Mouse (Mus musculus) thymus, adult 2 months (tissue): ENCODE measurements around the gene Bub3. TPM values are rescaled to one million over a fixed set of nuclear protein-coding genes. Genes with fewer than 3 reads are reported as not detected.
A peak's percentile ranks its signal among the peaks of the same experiment; 100 is the strongest.

Source experiments
- DNase-seq: peaks from one replicate; pipeline ENCODE4 v3.0.0; 2021
- H3K27ac ChIP-seq: fragments of 200-500 bp; 2 replicates; pipeline ENCODE4 v1.5.1; 2012; ENCODE audit warnings: low read length, control low read depth; ENCODE audit not compliant: control insufficient read depth, insufficient read depth
- H3K27me3 ChIP-seq: fragments of 200-500 bp; 2 replicates; pipeline ENCODE4 v1.6.1; 2012; ENCODE audit warnings: mild to moderate bottlenecking, low read length, moderate library complexity, mixed read lengths; ENCODE audit not compliant: control insufficient read depth, insufficient read depth
- H3K36me3 ChIP-seq: fragments of 200-500 bp; 2 replicates; pipeline ENCODE4 v1.6.1; 2012; ENCODE audit warnings: mild to moderate bottlenecking, low read length, moderate library complexity; ENCODE audit not compliant: control insufficient read depth, insufficient read depth
- H3K4me1 ChIP-seq: fragments of 200-500 bp; replicated peaks from 2 replicates; pipeline ENCODE4 v1.6.1; 2012; ENCODE audit warnings: low read length; ENCODE audit not compliant: control insufficient read depth, insufficient read depth
- H3K4me3 ChIP-seq: fragments of 200-500 bp; 2 replicates; pipeline ENCODE4 v1.5.1; 2012; ENCODE audit warnings: mild to moderate bottlenecking, low read length, control low read depth, moderate library complexity; ENCODE audit not compliant: control insufficient read depth, insufficient read depth
- CTCF ChIP-seq: fragments of 200-500 bp; IDR thresholded peaks from 2 replicates; pipeline ENCODE4 v1.5.1; 2012; ENCODE audit warnings: mild to moderate bottlenecking, control low read depth, low read length, moderate library complexity, borderline replicate concordance; ENCODE audit not compliant: control insufficient read depth, poor library complexity, insufficient read depth; ENCODE audit errors: extremely low read depth
- POLR2A ChIP-seq: fragments of 200-500 bp; IDR thresholded peaks from 2 replicates; pipeline ENCODE4 v1.6.1; 2012; ENCODE audit warnings: mild to moderate bottlenecking, low read length, control low read depth, moderate library complexity; ENCODE audit not compliant: control insufficient read depth, poor library complexity, insufficient read depth; ENCODE audit errors: extremely low read depth
- WGBS: fragments of 180-500 bp; shearing (Covaris S2); methylation state at CpG from one replicate; pipeline ENCODE4 v1.1.7; 2018; 5-methylcytosine and 5-hydroxymethylcytosine counted together
- polyA plus RNA-seq: library from polyadenylated mRNA; depleted of rRNA; stranded (reverse); fragments of >200 nt; gene quantifications from 2 replicates; pipeline ENCODE4 v1.2.3, GENCODE M21; 2012

Bub3 gene
- polyA plus RNA-seq, 1 experiment, result 194 TPM

DNA sequence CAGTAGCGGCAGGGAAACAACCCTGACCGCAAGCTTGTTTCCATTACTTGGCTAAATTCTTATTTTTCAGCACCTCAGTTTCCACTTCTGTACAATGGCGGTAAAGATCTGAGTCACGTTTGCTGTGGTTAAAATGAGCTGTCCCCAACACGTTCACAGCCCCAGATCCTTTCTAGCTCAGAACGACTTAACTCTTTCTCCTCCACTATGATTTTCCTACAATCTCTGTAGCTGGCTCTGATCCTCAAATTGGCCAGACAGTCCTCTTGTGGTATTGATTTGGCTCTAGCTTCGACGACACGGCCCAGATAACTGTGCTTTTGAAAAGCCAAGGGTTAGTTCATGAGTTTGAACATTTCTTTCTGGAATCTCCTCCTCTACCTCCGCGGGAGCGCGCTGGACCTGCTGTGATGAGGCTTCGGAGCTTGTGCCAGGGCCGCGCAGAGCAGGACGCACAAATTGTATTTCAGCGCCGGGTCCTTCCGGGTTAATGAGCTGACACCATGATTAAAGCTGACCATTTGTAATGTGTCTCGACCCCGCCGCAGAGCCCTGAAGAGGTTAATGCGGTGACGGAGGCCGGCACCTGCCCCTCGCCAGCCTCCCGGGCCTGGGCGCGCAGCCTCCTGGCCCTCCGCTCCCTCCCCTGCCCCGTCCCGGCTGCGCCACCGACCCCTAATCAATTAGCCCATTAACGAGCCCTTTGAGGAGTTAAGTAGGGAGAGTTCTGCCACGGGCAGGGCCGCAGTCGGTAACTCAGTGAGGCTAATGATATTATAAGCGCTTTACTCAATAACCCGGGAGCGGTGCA is 7.9 kb upstream of the Bub3 start:
- 9% methylated on average over 42 of the region's 42 CpGs for WGBS
- no peak overlapping the region for H3K4me3 ChIP-seq

DNA sequence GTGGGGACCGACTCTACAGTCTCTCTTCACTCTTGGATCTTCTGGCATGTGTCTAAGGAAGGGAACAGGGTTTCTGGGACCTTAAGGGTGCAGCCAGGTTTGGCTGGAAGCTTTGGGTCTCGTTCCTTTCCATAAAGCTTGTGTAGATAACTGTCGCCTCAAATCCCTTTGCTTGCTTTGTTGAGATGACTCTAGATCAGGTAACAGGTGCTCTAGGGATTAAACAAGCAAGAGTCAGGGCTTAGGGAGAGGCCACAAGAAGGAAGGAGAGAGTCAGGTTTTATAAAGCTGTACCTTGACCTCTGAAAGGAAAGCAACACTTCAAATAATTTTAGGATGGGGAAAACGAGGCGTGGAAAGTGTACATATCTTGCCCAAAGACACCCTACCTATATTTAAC is 7.2 kb upstream of the Bub3 start:
- Histone ChIP-seq H3K27ac (no peak overlapping the region), H3K27me3 (peaks cover 60% of the 10 kb centered on the region), H3K4me3 (no peak overlapping the region), H3K4me1 (peaks cover 25% of the 10 kb centered on the region), H3K36me3 (no peaks in the 10 kb centered on the region)
- TF ChIP-seq CTCF (no peak), POLR2A (no peak)
- no peak for DNase-seq
- WGBS, result 7% methylated on average over 5 of the region's 5 CpGs

More for the DNA sequence above, 7.9 kb upstream of the Bub3 start:
- H3K4me1 ChIP-seq, result peaks cover 25% of the 10 kb centered on the region
- no peak for DNase-seq
- TF ChIP-seq POLR2A (no peak), CTCF (no peak)
- H3K27ac ChIP-seq, result no peak overlapping the region
- H3K27me3 ChIP-seq, result peaks cover 61% of the 10 kb centered on the region
- no peaks in the 10 kb centered on the region for H3K36me3 ChIP-seq

DNA sequence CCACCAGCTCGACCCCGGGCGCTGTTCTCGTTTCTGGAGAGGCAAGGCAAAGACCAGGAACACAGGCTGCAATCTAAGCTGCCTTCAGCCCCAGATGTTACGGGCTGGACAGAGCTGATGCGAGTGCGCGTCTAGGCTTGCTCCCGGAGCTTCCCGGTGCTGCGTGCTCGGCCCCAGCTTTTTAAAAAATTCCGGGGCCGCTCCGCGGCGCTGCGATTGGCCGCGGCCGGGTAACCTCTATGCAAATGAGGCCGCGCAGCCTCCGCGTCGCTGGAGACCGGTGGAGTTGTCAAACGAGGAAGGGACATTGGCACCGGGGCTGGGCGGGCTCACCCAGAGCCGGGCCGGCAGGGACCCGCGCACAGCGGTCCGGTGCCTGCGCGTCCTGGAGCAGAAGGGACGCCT is 6.2 kb upstream of the Bub3 start:
- TF ChIP-seq POLR2A (0 out of 2 replicates have a peak, but pooled peaks have one; percentile 28), CTCF (0 out of 2 replicates have a peak, but pooled peaks have one; percentile 14)
- H3K4me1 ChIP-seq, result peaks cover 25% of the 10 kb centered on the region
- no peaks in the 10 kb centered on the region for H3K36me3 ChIP-seq
- H3K27ac ChIP-seq, result no peak overlapping the region
- H3K4me3 ChIP-seq, result peak overlapping the region; percentile 43
- 2% methylated on average over 39 of the region's 39 CpGs for WGBS
- H3K27me3 ChIP-seq, result peaks cover 57% of the 10 kb centered on the region
- peak; percentile 56 for DNase-seq

DNA sequence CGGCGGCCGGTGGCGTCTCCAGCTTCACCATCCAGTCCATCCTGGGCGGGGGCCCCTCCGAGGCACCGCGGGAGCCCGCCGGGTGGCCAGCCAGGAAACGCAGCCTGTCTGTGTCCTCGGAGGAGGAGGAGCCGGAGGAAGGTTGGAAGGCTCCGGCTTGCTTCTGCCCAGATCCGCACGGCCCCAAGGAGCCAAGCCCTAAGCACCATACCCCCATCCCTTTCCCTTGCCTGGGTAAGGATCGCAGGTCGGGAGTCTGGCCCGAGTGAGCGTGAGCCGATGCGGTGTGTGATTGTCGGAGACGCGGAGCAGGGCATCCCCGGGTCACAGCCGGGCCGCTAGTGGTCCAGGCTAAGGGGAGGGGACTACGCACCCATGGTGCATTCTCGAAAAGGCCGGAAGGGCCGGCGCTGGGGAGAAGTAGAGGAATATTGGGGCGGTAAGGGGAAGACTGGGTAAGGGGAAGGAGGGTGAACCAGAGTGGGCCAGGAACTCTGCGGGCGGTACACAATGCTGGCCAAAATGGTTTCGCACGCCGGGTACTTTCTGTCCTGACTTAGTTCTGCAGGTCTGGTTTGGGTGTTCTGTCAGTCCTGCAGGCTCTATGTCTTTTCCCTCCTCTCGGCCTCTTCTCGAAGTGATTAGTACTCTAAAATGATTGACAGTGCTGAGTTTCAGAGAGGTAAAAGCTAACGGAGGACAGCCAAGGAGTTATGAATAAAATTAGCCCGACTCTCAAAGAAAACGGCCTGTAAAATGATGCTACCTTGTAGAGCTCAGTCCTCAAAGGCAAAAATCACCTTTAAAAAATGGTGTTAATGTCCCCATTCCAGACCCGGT is 5.5 kb upstream of the Bub3 start:
- no peak overlapping the region for H3K27ac ChIP-seq
- DNase-seq, result peak; percentile 28
- peaks cover 52% of the 10 kb centered on the region for H3K27me3 ChIP-seq
- peaks cover 25% of the 10 kb centered on the region for H3K4me1 ChIP-seq
- TF ChIP-seq CTCF (no peak), POLR2A (no peak)
- 3% methylated on average over 45 of the region's 45 CpGs for WGBS
- H3K36me3 ChIP-seq, result no peaks in the 10 kb centered on the region
- peak overlapping the region; percentile 43 for H3K4me3 ChIP-seq

GRCm38 (mm10) chr7:131555301-131556081 is 4.5 kb upstream of the Bub3 start:
- H3K27ac ChIP-seq, result no peak overlapping the region
- no peak for DNase-seq
- 2% methylated on average over 68 of the region's 68 CpGs for WGBS
- H3K4me1 ChIP-seq, result peaks cover 25% of the 10 kb centered on the region
- H3K4me3 ChIP-seq, result 0 out of 2 replicates have a peak overlapping the region, but pooled peaks have one; percentile 5
- H3K27me3 ChIP-seq, result peaks cover 52% of the 10 kb centered on the region
- no peaks in the 10 kb centered on the region for H3K36me3 ChIP-seq
- TF ChIP-seq CTCF (no peak), POLR2A (no peak)

GRCm38 (mm10) chr7:131556116-131556515 is 3.9 kb upstream of the Bub3 start:
- WGBS, result 4% methylated on average over 9 of the region's 9 CpGs
- Histone ChIP-seq H3K36me3 (no peaks in the 10 kb centered on the region), H3K4me3 (no peak overlapping the region), H3K27ac (no peak overlapping the region), H3K27me3 (peaks cover 49% of the 10 kb centered on the region), H3K4me1 (peaks cover 27% of the 10 kb centered on the region)
- DNase-seq, result no peak
- TF ChIP-seq POLR2A (no peak), CTCF (no peak)
